Mouse (Mus musculus): ENCODE measurements at regions not wholly inside any gene's neighbourhood (a gene's known extent, or its start where the extent isn't known, plus 50 kb on each side); places are given as distances from the start of the nearest gene placed in this dataset.

DNA sequence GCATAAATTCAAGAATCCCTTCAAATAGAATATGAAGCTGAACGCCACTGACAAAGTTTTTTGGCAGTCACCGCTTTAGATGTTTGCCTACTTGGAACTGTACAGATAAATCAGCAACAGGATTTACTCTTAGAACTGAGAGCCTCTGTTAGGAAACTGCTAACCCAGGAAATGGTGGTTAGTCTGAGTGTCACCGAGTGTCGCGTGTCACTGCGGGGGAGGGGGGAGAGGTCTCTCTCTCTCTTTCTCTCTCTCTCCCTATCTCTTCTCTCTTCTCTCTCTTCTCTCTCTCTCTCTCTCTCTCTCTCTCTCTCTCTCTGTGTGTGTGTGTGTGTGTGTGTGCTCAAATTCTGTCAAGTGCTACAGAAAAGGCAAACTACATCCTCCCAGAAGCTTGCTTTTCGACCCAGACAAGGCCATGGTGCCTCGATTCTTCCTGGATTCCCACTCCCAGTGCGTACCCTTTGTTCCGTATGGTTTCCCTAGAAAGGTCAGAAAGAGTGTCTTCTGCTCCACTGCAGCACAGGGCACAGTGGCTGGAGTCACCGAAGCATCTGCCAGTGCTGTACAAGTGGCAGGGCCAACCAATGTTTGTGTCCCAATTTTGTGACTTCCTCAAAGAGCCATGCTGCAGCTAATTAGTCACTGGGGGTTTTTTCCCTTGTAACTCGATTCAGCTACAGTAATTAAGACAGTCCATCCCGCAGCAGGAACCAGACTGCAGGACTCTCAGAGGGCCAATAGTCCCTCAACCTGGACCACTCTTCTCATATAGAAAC is 87.0 kb downstream of the Cog6 start:
- WGBS, result 53% methylated on average over 13 of the region's 13 CpGs
- H3K4me1 ChIP-seq, result peaks cover 3% of the 10 kb centered on the region; the same call in 1 of the 2 replicates
- no peak for ATAC-seq (ENCODE audit: insufficient number of reproducible peaks, insufficient read depth, low FRiP score, low TSS enrichment, low read depth)
- H3K9ac ChIP-seq, result no peak overlapping the region
- H3K4me3 ChIP-seq, result no peak overlapping the region
- H3K9me3 ChIP-seq, result no peaks in the 10 kb centered on the region
- no peaks in the 10 kb centered on the region for H3K36me3 ChIP-seq
- H3K4me2 ChIP-seq, result no peak overlapping the region
- H3K27me3 ChIP-seq, result peaks cover 17% of the 10 kb centered on the region
- no peak overlapping the region for H3K27ac ChIP-seq

DNA sequence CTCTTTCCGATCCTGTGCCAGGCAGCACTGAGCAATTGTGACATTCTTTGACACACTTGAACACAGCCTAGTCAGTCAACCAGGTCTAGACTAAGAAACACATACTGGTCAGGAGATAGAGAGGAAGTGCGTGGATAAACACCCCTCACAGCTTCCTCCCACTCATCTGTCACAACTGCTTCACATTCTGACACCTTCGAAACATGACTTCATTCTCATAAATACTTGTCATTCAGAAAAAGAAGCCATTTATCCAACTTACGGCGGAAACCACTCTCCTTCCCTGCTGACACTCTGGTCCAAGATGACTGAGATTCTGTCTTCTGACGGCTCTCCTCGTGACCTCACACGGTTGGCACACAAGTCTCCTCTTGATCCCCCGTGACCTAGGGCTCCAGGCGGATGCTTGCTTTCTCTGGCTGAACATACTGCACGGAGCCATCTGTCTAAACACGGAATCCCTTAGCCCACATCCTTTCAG is 89.6 kb downstream of the Cog6 start:
- Histone ChIP-seq H3K36me3 (no peaks in the 10 kb centered on the region), H3K27me3 (peaks cover 11% of the 10 kb centered on the region), H3K9ac (no peak overlapping the region), H3K4me1 (peaks cover 3% of the 10 kb centered on the region; the same call in 1 of the 2 replicates), H3K9me3 (no peaks in the 10 kb centered on the region), H3K4me2 (no peak overlapping the region), H3K27ac (no peak overlapping the region), H3K4me3 (no peak overlapping the region)
- no peak for ATAC-seq (ENCODE audit: insufficient number of reproducible peaks, insufficient read depth, low FRiP score, low TSS enrichment, low read depth)
- WGBS, result 57% methylated on average over 12 of the region's 12 CpGs

DNA sequence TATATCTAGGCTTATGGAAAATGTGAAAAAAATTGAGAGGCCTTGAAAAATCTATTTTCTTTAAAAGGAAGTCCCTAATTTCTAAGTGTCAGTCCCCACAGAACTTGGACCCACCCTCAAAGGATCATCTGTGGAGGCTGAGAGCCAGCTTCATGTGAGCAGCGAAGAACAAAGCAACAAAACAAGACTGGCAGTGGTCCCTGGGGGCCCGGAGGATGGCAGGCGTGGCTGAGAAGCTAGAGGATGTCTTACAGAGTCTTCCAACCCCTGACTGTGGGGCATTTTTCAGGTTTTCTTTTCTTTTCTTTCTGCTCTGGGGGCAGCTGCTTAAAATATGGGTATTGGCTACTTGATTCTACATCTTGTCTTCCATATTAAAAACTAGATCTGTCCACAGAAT is 90.5 kb downstream of the Cog6 start:
- no peak overlapping the region for H3K9ac ChIP-seq
- peaks cover 3% of the 10 kb centered on the region; the same call in 1 of the 2 replicates for H3K4me1 ChIP-seq
- no peak overlapping the region for H3K4me2 ChIP-seq
- no peak overlapping the region for H3K4me3 ChIP-seq
- H3K36me3 ChIP-seq, result no peaks in the 10 kb centered on the region
- H3K27me3 ChIP-seq, result peaks cover 11% of the 10 kb centered on the region
- no peak for ATAC-seq (ENCODE audit: insufficient number of reproducible peaks, insufficient read depth, low FRiP score, low TSS enrichment, low read depth)
- H3K27ac ChIP-seq, result no peak overlapping the region
- no peaks in the 10 kb centered on the region for H3K9me3 ChIP-seq
- WGBS, result 52% methylated on average over 3 of the region's 3 CpGs

DNA sequence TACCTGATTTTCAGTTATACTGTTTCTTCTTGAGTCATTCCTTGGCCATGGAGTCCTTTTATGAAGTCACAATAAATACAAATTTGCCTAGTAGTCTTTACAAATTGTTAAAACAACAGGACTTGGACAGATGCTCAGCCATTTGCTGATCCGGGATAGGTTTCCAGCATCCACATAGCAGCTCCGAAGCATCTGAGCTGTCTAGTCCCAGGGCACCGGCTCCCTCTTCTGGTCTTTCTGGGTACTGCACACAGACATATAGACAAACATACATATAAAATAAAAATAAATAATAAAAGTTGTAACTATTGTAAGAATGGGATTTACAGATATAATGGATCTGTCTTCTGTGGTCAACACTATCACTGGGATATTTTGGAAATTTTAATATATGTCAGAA is 91.8 kb downstream of the Cog6 start:
- no peak overlapping the region for H3K4me2 ChIP-seq
- no peaks in the 10 kb centered on the region for H3K36me3 ChIP-seq
- WGBS, result 64% methylated on average over 3 of the region's 3 CpGs
- no peak overlapping the region for H3K27ac ChIP-seq
- H3K4me1 ChIP-seq, result peaks cover 3% of the 10 kb centered on the region; the same call in 1 of the 2 replicates
- H3K4me3 ChIP-seq, result no peak overlapping the region
- no peak for ATAC-seq (ENCODE audit: insufficient number of reproducible peaks, insufficient read depth, low FRiP score, low TSS enrichment, low read depth)
- no peak overlapping the region for H3K9ac ChIP-seq
- no peaks in the 10 kb centered on the region for H3K9me3 ChIP-seq
- peaks cover 11% of the 10 kb centered on the region for H3K27me3 ChIP-seq

DNA sequence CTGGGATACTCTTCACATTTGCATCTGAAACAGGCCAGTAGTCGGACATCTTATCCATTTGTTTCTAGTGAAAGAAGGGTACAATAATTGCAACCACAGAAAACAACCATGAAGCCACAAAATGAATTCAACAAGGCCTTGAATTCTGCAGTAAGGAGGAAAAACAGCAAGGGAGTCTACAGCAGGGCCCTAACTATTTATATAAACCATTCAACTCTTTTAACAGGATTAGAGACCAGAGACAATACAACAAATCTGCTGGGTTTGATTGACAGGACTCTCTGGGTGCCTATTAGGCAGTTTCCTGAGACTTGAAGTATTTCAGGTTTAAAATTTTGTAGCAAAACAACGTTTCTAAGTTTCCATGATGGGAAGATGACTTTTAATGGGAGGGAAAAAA is 92.4 kb downstream of the Cog6 start:
- Histone ChIP-seq H3K4me1 (peaks cover 3% of the 10 kb centered on the region; the same call in 1 of the 2 replicates), H3K4me2 (no peak overlapping the region), H3K36me3 (no peaks in the 10 kb centered on the region), H3K27me3 (peaks cover 11% of the 10 kb centered on the region), H3K4me3 (no peak overlapping the region), H3K9ac (no peak overlapping the region), H3K27ac (no peak overlapping the region), H3K9me3 (no peaks in the 10 kb centered on the region)
- 26% methylated on average over 2 of the region's 2 CpGs for WGBS
- ATAC-seq (ENCODE audit: insufficient number of reproducible peaks, insufficient read depth, low FRiP score, low TSS enrichment, low read depth), result no peak

DNA sequence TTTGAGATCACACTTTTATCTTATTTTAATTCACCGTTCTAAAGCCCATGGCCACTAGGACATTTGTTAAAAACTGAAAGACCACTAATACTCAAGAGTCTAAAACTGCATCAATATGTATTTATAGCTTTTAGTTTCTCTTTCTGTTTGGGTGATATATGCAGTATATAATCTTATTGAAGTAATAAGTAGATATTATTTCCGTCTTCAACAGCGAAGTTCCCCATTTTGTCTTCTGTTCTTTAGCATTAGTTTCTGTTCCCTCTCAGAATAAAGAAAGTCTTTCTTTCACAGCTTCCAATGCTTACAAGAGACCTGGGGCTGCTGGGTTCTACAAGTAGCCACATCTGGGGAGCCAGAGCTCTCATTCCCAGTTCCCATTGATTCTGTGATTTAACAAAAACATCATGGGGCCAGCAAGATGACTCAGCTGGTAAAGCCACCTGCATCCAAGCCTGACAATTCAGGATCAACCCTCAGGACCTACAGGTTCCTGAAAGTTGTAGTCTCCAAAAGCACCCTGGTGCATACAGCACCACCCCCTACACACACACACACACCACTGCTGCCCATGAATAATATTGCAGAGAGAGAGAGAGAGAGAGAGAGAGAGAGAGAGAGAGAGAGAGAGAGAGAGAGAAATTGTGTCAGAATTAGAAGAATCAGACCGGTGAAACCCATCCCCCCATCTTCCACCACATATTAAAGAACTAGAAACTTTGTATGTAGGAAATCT is 93.0 kb downstream of the Cog6 start:
- no peak overlapping the region for H3K4me2 ChIP-seq
- peaks cover 3% of the 10 kb centered on the region; the same call in 1 of the 2 replicates for H3K9me3 ChIP-seq
- WGBS, result 86% methylated on average over 4 of the region's 4 CpGs

DNA sequence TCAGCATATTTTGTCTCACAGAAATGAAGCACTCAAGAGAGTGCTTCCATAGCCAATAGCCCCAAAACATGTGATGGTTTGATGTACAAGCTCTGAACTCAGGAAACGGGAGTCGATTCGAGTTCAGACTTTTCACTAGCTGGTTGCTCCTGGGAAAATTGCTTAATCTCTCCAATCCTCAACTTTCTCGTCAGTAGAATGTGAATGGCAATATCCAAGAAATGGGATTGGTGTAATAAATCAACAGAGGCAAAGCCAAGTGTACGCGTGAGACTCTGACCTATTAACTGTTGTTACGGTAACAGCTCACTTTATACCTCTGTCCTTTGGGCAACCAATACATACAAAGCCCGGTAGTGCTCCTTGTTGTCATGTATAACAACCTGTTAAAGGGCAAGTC is 94.6 kb downstream of the Cog6 start:
- no peak overlapping the region for H3K4me2 ChIP-seq
- H3K9ac ChIP-seq, result no peak overlapping the region
- H3K27me3 ChIP-seq, result peaks cover 4% of the 10 kb centered on the region; the same call in 1 of the 2 replicates
- no peak for ATAC-seq (ENCODE audit: insufficient number of reproducible peaks, insufficient read depth, low FRiP score, low TSS enrichment, low read depth)
- H3K36me3 ChIP-seq, result no peaks in the 10 kb centered on the region
- no peak overlapping the region for H3K27ac ChIP-seq
- peaks cover 3% of the 10 kb centered on the region; the same call in 1 of the 2 replicates for H3K4me1 ChIP-seq
- 93% methylated on average over 8 of the region's 8 CpGs for WGBS
- H3K9me3 ChIP-seq, result peaks cover 10% of the 10 kb centered on the region; the same call in 1 of the 2 replicates
- H3K4me3 ChIP-seq, result no peak overlapping the region

More for the DNA sequence above, 93.0 kb downstream of the Cog6 start:
- no peak for ATAC-seq (ENCODE audit: insufficient number of reproducible peaks, insufficient read depth, low FRiP score, low TSS enrichment, low read depth)
- Histone ChIP-seq H3K4me1 (peaks cover 3% of the 10 kb centered on the region; the same call in 1 of the 2 replicates), H3K36me3 (no peaks in the 10 kb centered on the region), H3K4me3 (no peak overlapping the region), H3K27me3 (peaks cover 11% of the 10 kb centered on the region), H3K27ac (no peak overlapping the region), H3K9ac (no peak overlapping the region)

DNA sequence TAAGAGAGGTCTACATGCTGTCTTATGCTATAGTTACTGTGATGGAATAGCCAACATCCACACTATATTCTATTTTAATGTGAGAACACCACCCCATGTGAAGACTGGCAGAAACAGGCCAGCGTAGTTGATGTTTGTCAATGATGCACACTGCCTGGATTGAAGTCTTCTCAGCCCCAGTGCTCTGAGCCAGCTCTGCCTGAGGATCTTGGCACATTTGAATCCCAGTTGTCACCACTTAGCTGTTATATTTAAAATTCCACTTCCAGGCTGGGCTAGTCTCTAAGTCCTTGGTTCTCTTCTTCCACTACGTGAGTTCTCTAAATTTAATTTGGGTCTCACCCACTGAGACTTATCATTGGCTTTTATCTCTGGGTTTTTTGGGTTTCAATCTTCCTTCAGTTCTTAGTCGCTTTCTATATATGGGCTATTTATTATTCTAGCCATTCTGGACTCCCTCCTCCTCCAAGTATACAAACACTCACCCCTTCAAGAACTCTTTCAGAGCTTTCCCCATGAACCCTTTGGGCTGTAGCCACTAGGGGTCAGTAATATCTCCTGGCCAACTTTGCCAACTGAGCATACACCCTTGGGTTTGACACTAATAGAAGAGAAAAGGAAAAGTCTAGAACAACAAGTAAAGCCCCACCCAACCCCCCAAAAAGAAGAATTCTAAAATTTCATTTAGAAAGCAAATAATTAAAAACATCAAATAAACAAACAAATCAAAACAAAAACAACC is 110.0 kb downstream of the Cog6 start:
- Histone ChIP-seq H3K4me3 (no peak overlapping the region), H3K27me3 (no peaks in the 10 kb centered on the region), H3K4me2 (no peak overlapping the region), H3K9ac (no peak overlapping the region), H3K9me3 (peaks cover 7% of the 10 kb centered on the region; the same call in 1 of the 2 replicates), H3K4me1 (no peaks in the 10 kb centered on the region), H3K27ac (no peak overlapping the region), H3K36me3 (no peaks in the 10 kb centered on the region)
- 91% methylated on average over 3 of the region's 3 CpGs for WGBS
- ATAC-seq (ENCODE audit: insufficient number of reproducible peaks, insufficient read depth, low FRiP score, low TSS enrichment, low read depth), result no peak

DNA sequence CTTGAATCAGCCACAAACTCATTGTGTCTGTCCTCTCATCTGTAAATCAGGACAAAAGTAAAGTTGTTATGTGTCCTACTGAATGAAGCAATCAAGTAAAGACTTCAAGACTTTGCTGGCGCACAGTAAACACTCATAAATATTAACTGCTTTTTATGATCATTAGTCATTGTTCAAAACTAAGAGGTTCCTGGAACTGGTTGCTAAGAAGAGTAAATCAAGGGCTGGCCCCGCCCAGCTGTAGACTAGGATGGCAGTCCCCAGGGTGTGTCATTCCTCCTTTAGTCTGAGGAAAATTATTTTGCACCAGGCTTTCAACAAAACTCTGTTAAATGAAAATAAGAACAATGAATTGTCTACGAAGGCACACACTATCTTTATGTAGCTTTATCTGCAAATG is 113.0 kb downstream of the Cog6 start:
- no peak overlapping the region for H3K27ac ChIP-seq
- H3K4me2 ChIP-seq, result no peak overlapping the region
- no peak overlapping the region for H3K4me3 ChIP-seq
- no peaks in the 10 kb centered on the region for H3K4me1 ChIP-seq
- no peaks in the 10 kb centered on the region for H3K36me3 ChIP-seq
- ATAC-seq (ENCODE audit: insufficient number of reproducible peaks, insufficient read depth, low FRiP score, low TSS enrichment, low read depth), result no peak
- no peaks in the 10 kb centered on the region for H3K27me3 ChIP-seq
- no peaks in the 10 kb centered on the region for H3K9me3 ChIP-seq
- WGBS, result 85% methylated on average over 3 of the region's 3 CpGs
- H3K9ac ChIP-seq, result no peak overlapping the region

DNA sequence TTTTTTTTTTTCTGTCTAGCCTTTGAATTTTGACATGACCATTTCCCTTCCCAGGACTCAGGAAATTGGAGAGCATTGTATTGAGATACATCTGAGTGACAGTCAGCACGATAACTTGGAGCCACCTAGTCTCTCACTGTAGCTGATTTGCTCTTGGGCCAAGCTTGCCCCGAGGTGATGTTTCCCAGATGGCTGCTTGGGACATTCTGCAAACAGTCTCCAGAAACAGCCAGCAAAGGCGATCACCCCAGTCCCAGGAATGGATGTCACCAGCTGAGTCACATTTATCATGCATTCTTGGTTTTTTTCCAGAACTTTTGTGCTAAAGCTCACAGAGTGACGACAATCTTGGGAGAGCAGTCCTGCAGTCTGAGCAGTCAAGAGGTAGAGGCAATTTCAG is 119.4 kb downstream of the Cog6 start:
- H3K27me3 ChIP-seq, result no peaks in the 10 kb centered on the region
- no peaks in the 10 kb centered on the region for H3K9me3 ChIP-seq
- no peak overlapping the region for H3K4me3 ChIP-seq
- no peak for ATAC-seq (ENCODE audit: insufficient number of reproducible peaks, insufficient read depth, low FRiP score, low TSS enrichment, low read depth)
- no peaks in the 10 kb centered on the region for H3K36me3 ChIP-seq
- H3K4me1 ChIP-seq, result 0 out of 2 replicates have a peak, but pooled peaks cover 3% of the 10 kb centered on the region
- WGBS, result 36% methylated on average over 4 of the region's 4 CpGs
- H3K9ac ChIP-seq, result no peak overlapping the region
- no peak overlapping the region for H3K27ac ChIP-seq
- H3K4me2 ChIP-seq, result no peak overlapping the region

DNA sequence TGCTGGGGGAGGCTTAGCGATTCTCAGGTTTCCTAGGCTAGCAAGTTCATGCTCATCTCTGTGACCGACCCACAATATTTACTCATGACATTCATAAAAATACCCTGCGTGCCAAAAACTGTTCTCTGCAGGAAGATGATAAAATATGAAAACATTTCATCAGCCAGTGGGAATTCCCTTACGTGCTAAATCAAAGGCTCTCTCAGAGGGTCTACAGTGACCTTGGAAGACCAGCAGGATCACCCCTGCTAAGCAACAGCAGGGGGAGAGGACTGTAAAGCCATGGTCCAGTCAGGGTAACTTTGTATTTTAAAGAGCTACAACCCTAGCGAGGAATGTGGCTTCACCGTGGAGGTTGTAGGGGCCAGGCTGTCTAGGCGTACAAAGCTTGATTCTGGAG is 120.6 kb downstream of the Cog6 start:
- Histone ChIP-seq H3K9ac (no peak overlapping the region), H3K4me1 (0 out of 2 replicates have a peak, but pooled peaks cover 3% of the 10 kb centered on the region), H3K4me3 (no peak overlapping the region), H3K27ac (no peak overlapping the region), H3K27me3 (no peaks in the 10 kb centered on the region), H3K36me3 (no peaks in the 10 kb centered on the region), H3K9me3 (no peaks in the 10 kb centered on the region), H3K4me2 (no peak overlapping the region)
- WGBS, result 78% methylated on average over 7 of the region's 7 CpGs
- no peak for ATAC-seq (ENCODE audit: insufficient number of reproducible peaks, insufficient read depth, low FRiP score, low TSS enrichment, low read depth)
